Mouse (Mus musculus): ENCODE data around the gene Pik3c2b.

DNA sequence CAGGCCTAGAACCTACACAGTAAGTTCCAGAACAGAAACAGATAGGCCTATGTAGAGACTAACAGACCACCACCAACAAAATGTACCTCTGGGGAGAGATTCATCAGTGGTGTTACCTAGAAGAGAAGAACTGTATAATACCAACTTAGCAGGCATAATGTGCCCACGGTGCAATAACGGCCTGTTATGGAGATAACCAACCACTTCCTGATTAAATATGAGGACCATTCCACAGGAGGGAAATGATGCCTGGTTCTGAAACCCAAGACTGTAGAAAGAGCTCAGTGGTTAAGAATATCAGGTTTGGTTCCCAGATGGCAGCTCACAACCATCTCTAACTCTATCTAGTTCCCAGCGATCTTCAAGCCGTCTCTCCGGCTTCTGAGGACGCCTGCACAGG lies 45.1 kb upstream of the Pik3c2b start:
- TF ChIP-seq CTCF (conservative IDR thresholded peaks at IDR 0.05; ENCODE audit: low read length): no peak
- TF ChIP-seq POU5F1 (IDR thresholded peaks at IDR 0.05; ENCODE audit: borderline replicate concordance, low read length): no peak
- no peak for TF ChIP-seq NANOG (IDR thresholded peaks at IDR 0.05; ENCODE audit: borderline replicate concordance, low read length)
